Mouse (Mus musculus) urinary bladder, adult 2 months (tissue): Measurements from ENCODE around the gene Gm20388. TPM values are rescaled to one million over a fixed set of nuclear protein-coding genes. Genes with fewer than 3 reads are reported as not detected.
"Not testable (repeated sequence)": the region's sequence is repeated elsewhere in the genome, so short reads cannot be mapped to it uniquely, and the experiment has no call there.

Experiments
- DNase-seq: peaks from one replicate; pipeline ENCODE4 v3.0.0; 2022; ENCODE audit warnings: low spot score
- polyA plus RNA-seq: library from polyadenylated mRNA; depleted of rRNA; stranded (reverse); fragments of >200 nt; gene quantifications from 2 replicates; pipeline ENCODE4 v1.2.3, GENCODE M21; 2012

Gm20388 gene
- polyA plus RNA-seq, 1 experiment: 50.2 TPM

DNA sequence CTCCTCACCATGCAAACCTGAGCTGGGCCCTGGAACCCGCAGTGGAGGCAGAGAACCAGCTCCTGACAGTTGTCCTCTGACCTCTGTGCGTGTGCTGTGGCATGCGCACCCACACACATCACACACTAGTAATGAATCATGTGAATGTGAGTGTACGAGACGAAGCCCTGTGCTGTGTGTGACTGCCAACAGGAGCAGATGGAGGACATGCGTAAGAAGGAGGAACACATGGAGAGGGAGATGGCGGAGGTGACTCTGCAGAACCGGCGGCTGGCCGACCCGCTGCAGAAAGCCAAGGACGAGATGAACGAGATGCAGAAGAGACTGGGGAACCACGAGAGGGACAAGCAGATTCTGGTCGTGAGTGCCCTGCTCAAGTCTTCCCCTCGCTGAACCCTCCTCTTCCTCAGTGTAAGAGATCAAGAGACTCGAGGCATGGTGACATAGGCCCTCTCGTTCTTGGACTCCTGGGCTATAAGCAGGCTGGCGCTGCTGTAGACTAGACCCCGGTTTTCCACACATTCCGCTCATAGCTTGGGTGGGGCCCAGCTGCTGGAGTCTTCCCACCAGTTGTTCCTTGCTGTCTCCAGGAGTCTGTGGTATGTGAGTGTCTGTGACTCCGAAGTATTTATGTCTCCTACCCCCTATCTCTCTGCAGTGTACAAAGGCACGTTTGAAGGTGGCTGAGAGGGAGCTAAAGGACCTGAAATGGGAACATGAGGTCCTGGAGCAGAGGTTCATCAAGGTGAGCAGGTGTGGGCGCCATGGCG is 3617.3 kb downstream of the Gm20388 start:
- no peak for DNase-seq

DNA sequence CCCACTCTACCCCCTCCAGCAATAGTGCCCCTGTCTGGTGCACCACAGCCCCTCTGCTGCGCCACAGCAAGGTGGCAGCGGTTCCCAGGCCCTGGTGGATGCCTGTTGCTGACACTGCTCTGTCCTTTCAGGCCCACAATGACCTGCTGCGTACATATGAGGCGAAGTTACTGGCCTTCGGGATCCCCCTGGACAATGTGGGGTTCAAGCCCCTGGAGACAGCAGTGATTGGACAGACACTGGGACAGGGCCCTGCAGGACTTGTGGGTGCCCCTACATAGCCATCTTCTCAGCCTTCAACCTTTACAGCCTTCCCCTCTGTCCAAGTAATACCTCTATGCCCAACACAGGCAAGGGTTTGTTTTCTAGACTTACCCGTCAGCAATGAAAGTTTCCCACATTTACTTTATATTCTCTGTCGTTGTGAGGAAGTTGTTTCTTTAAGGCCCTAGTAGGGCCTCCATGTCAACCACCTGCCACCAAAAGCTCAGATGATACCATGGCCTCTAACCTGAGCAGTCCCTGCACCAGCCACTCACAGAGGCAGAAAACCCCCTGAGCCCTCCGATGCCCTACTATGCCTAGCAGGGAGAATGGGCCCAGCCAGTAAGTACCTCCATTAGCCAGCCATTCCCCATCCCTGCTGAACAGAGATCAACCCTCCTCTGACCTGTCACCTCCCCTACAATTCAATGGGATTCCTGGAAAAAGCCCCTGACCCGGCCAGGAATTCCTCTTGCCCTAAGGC is 3625.8 kb downstream of the Gm20388 start:
- no peak for DNase-seq

DNA sequence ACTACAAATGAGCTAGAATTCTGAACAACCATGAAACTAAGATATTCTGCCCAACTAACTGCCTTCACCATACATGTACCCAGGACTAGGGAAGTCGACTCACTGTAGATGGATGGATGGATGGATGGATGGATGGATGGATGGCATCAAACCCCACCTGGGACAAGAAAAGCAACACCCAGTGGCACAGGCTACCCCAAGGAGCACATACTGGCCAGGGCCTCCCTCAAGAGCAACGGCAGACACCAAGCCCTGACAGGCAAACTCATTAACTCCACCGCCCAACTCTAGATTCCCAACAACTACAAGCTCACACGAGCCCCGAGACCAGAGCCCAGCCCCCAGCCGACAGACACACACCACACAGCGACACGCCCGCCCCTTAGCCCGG is 3626.3 kb downstream of the Gm20388 start:
- DNase-seq: no peak

DNA sequence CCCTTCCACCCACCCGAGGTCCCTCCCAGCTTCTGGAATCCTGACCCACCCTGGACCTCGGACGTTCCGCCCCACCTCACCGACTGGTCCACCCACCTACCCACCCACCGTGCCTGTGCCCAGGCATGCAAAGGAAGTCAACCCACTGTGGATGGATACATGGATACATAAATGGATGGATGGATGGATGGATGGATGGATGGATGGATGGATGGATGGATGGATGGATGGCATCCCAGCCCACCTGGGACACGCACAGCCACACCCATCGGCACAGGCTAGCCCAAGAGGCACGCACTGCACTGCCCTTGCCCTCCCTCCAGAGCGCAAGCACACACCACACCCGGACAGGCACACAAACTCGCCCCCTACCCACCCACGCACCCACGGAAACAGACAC is 3627.0 kb downstream of the Gm20388 start:
- peak; percentile 43 for DNase-seq

DNA sequence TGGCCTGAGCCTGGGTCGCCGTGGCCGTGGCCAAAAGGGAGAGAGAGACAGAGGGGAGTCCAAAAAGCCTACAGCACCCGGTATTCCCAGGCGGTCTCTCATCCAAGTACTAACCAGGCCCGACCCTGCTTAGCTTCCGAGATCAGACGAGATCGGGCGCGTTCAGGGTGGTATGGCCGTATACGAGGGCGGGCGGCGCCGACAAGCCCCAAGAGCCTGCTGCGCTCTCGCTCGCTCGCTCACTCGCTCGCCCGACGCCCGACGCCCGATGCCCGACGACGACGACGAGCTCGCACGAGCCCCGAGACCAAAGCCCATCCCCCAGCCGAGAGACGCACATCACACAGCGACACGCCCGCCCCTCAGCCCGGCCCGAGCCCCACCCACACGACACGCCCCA is 3653.6 kb downstream of the Gm20388 start:
- DNase-seq: not testable (repeated sequence)

DNA sequence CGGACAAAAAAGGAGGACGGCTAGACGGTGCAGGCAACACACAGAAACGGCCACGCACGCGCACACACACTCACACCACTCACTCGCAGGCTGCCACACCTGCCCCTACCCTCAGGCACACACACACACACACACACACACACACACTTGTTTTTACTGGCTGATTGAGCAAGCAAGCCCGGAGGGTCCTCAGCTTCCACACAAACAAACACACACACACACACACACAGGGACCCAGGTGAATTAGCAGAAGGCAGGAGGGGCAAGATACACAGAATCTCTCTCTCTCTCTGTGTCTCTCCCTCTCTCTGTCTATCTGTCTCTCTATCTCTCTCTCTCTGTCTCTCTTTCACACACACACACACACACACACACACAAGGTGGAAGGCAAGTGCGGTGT is 3664.7 kb downstream of the Gm20388 start:
- peak; percentile 17 for DNase-seq

DNA sequence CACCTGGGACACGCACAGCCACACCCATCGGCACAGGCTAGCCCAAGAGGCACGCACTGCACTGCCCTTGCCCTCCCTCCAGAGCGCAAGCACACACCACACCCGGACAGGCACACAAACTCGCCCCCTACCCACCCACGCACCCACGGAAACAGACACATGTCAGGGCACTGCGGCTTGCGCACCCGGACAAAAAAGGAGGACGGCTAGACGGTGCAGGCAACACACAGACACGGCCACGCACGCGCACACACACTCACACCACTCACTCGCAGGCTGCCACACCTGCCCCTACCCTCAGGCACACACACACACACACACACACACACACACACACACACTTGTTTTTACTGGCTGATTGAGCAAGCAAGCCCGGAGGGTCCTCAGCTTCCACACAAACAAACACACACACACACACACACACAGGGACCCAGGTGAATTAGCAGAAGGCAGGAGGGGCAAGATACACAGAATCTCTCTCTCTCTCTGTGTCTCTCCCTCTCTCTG is 3690.1 kb downstream of the Gm20388 start:
- DNase-seq: peak; percentile 24

DNA sequence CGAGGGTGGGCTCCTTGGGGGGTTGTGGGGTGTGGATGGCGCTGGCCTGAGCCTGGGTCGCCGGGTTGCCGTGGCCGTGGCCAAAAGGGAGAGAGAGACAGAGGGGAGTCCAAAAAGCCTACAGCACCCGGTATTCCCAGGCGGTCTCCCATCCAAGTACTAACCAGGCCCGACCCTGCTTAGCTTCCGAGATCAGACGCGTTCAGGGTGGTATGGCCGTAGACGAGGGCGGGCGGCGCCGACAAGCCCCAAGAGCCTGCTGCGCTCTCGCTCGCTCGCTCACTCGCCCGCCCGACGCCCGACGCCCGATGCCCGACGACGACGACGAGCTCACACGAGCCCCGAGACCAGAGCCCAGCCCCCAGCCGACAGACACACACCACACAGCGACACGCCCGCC is 3690.8 kb downstream of the Gm20388 start:
- DNase-seq: not testable (repeated sequence)

DNA sequence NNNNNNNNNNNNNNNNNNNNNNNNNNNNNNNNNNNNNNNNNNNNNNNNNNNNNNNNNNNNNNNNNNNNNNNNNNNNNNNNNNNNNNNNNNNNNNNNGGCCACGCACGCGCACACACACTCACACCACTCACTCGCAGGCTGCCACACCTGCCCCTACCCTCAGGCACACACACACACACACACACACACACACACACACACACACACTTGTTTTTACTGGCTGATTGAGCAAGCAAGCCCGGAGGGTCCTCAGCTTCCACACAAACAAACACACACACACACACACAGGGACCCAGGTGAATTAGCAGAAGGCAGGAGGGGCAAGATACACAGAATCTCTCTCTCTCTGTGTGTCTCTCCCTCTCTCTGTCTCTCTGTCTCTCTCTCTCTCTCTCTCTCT is 3702.0 kb downstream of the Gm20388 start:
- DNase-seq: peak; percentile 6

DNA sequence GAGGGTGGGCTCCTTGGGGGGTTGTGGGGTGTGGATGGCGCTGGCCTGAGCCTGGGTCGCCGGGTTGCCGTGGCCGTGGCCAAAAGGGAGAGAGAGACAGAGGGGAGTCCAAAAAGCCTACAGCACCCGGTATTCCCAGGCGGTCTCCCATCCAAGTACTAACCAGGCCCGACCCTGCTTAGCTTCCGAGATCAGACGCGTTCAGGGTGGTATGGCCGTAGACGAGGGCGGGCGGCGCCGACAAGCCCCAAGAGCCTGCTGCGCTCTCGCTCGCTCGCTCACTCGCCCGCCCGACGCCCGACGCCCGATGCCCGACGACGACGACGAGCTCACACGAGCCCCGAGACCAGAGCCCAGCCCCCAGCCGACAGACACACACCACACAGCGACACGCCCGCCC is 3712.9 kb downstream of the Gm20388 start:
- not testable (repeated sequence) for DNase-seq

DNA sequence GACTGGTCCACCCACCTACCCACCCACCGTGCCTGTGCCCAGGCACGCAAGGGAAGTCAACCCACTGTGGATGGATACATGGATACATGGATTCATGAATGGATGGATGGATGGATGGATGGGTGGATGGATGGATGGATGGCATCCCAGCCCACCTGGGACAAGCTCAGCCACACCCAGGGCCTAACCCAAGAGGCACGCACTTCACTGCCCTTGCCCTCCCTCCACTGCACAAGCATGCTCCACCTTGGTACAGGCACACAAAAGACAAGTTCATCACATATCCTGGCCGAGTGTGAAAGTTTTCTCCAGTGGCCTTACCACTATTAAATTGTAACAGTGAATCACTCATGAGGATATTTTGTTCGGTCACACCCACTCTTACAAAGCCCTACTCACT is 3713.6 kb downstream of the Gm20388 start:
- DNase-seq: no peak

DNA sequence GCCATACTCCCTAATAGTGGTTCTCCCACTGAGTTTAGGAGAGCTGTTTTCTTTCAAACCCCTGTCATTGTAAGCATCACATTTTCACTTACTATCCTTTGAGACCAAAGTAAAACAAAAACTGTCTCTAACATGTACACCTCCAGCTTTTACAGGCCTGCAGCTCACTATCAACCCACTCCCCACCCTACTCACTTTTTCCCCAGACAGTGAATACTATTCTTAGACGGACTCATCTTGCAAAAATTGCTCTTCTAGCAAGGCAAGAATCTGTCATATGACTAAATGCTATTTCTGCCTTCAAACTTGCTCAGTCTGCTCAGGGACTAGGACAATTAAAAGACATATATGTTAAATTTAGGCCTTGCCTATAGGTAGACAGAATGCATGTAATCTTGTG is 3714.1 kb downstream of the Gm20388 start:
- no peak for DNase-seq

DNA sequence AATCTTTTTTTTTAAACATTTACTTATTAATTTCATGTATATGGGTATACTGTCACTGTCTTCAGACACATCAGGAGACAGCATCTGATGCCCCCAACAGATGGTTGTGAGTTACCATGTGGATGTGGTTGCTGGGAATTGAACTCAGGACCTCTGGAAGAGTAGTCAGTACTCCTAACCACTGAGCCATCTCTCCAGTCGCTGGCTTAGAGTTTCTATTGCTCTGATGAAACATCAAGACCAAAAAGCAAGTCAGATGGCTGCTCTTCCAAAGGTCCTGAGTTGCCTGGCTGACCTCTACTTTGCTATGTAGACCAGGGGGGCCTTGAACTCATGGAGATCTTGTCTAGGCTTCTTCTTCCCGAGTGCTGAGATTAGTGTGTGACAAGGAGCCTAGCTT is 3715.1 kb downstream of the Gm20388 start:
- DNase-seq: no peak

DNA sequence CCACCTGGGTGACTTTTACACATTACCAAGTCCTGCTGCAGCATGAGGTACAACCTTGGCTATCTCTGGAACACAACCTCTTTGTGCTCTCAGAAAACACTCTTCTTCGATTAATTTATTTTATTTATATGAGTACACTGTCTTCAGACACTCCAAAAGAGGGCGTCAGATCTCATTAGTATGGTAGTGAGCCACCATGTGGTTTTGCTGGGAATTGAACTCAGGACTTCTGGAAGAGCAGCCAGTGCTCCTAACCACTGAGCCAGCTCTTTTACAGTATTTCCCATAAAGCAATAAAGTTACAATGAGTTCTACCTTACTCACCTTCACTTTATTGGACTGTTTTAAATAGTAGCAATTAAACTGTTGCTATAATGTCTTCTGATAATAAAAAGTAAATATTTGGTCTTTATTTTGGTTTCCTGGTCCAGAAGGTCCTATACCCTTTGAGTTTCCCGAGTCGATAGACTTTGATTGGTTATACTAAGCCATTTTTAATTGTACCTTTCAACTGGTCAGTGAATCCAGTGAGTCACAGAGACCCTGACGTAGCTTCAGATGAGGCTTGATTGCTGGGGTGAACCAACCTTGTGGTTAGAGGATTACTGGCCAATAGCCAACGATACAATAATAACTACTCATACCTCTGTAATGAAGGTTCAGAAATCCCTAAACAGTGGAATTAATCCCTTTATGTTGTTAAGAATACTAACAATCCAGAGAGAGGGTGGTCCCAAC is 3716.9 kb downstream of the Gm20388 start:
- DNase-seq: no peak

DNA sequence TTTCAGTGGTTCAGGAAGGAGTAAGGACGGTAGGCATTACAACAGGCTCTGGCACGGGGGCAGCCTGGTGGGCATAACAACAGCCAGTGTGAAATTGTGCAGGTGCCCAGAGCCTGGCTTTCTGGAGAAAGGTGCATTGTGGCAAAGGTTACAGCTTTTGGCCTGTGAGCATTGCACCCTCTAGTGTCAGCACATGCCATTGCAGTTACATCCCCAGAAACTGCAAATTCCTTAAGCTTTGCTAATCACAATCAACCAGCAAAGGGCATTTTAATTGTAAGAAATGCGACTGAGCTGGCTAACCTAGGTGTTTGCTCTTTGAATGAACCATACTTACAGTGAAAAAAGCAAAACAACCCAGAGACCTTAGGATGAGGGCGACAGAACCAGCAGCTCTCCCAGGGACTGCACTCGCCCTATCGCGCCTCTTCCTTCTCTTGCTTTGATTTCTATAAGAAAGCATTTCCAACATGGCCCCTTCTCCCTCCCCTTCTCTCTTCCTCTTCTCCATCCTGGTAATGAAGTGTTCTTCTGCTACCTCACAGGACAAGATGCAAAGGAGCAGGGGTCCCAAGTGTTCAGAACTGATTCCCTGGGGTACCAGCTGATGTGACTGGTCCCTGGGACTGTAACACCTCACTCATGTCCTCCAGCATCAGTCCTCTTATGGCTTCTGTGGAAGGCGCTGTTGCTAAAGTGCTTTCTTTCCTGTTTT is 3717.8 kb downstream of the Gm20388 start:
- no peak for DNase-seq

DNA sequence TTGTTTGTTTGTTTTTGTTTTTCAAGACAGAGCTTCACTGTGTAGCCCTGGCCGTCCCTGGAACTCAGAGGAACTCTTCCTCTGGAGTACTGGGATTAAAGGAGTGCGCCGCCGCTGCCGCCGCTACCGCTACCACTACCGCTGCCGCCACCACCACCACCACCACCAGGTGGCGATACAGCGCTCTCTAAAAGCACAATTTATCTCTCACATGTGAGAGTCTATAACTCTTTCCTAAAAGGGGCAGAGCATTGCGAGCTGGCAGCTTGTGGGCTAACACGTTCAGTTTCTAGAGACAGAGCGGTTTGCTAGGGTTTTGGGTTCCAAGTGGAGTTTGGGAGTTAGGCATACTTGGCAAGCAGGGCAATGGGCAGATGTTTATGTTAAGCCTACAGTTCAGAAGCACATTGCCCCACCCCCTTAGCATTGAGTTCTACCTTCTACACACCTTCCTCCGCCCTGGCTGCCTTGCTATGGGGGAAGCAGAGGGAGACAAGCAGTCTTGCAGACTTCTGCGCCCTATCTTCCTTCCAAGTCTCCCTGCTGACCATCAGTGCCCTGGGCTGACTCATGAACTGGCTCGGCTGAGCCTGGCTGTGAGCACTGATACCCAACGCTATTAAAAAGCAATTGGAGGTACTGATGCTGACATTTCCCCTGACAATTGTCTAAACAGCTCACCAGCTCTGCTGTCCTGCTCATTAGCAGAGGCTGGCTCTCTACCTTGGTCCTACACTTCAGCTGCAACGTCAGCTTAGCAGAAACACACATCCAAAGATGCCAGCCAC is 3718.5 kb downstream of the Gm20388 start:
- DNase-seq: no peak

DNA sequence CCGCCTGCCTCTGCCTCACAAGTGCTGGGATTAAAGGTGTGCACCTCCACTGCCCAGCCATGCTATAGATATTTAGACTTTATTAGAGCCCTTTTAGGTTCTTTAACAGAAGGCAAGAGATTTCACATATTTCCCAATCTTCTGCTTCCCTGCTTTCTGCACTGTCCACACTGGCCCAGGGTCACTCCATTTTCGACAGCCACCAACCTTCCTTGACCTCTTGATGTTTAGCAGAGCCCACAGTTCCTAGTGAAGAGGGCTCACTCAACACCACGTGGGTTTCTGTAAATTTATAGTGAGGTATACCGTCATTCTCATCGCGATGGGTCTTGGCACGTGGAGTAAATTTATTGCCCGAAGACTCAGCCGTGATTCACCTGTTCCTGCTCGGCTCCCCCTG is 3719.4 kb downstream of the Gm20388 start:
- DNase-seq: no peak

DNA sequence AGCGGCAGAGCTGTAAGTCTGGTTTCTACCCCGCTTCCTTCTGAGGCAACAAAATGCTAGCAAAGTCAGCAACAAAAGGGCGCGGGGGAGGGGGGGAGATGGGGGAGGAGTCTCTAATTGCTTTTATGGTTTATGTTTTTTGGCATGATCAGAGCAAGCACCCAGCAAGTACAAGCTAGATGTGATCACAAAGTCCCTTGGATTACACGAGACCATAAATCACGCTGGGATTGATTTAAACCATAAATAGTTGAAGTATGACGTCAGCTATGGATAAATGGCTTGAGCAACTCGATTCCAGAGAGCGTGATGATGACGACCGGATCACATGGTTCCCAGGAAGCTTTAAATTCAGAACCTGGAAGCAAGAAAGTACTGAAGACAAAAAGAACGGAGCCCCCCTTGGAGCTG is 3720.2 kb downstream of the Gm20388 start:
- no peak for DNase-seq

DNA sequence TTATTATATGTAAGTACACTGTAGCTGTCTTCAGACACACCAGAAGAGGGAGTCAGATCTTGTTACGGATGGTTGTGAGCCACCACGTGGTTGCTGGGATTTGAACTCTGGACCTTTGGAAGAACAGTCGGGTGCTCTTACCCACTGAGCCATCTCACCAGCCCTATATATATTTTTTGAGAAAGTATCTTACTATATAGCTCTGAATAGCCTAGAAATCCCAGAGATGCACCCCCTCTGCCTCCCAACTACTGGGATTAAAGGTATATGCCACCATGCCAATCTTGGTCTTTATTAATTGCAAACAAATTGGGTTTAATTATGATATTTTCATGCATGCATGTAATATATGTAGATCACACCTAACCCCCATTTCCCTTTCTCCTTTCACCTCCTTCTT is 3721.1 kb downstream of the Gm20388 start:
- DNase-seq: not testable (repeated sequence)

DNA sequence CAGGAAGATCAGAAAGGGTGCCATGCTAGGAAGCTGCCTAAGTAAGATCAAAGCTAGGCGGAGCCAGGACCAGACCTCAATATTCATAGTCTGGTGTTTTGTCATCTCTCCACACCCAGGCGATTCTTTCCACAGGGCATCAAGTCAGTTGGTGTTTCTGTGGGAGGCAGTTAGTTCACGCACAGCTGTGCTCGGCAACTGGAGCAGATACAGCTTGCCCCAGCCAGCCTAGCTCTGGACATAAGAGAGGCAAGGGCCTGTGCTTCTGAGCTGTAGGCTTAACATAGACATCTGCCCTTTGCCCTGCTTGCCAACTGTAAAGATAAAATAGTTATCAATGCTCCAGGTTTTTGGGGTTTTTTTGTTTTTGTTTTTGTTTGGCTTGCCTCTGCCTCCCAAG is 3721.6 kb downstream of the Gm20388 start:
- no peak for DNase-seq

DNA sequence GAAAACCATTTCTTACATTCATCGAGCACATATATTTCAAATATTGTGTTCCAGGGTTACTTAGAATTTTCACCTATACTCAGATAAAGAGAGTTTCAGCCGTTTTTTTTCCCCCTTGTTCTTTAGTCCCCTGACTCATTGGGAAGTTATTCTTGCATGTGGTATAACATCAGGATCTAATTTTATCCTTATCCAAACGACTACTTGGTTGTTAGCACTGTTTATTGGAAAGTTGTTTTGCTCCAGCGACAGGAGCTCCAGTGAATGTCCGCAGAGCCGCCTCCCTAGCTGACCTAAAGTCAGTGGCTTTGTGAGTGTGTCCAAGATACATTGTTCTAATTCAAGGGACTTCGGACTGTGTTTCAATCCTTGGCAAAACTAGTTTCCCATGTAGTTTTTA is 3723.2 kb downstream of the Gm20388 start:
- no peak for DNase-seq
